Mouse (Mus musculus): Measurements from ENCODE around the gene Snx13.

The Snx13 gene

GRCm38 (mm10) chr12:35191698-35192425 is 144.9 kb downstream of the Snx13 start:
- peak; percentile 76 for DNase-seq (ENCODE audit: low spot score)

GRCm38 (mm10) chr12:35192426-35192769 is 145.4 kb downstream of the Snx13 start:
- DNase-seq (ENCODE audit: low spot score) = no peak

Data from layer of hippocampus, adult 9-10 months (tissue).